In genomic region chr17:33717982-33718381, GRCm38 (mm10) we compare ENCODE assay signal across 7 mouse cellular contexts. TPM values are rescaled to one million over a fixed set of nuclear protein-coding genes. Genes with fewer than 3 reads are reported as not detected.
DNase-seq lines count a peak whose midpoint lies in the region; ATAC-seq and TF ChIP-seq lines count a peak whose summit lies in the region.

No protein-coding gene starts in this region.

- no peaks in the 10 kb centered on the region; the same call in 1 of the 2 replicates for H3K4me1 ChIP-seq in lung, adult 2 months (ENCODE audit: control insufficient read depth, insufficient read depth, low read length)
- H3K4me1 ChIP-seq in embryonic facial prominence, embryonic 12.5 days = 0 out of 2 replicates have a peak, but pooled peaks cover 5% of the 10 kb centered on the region
- peaks cover 14% of the 10 kb centered on the region for H3K4me1 ChIP-seq in neural tube, embryonic 15.5 days

- WGBS in lung, adult 2 months = 7% methylated on average over 8 of the region's 8 CpGs
- 9% methylated on average over 8 of the region's 8 CpGs for WGBS in embryonic facial prominence, embryonic 12.5 days
- WGBS in neural tube, embryonic 15.5 days = 5% methylated on average over 8 of the region's 8 CpGs

- no peaks in the 10 kb centered on the region for H3K27me3 ChIP-seq in embryonic facial prominence, embryonic 12.5 days
- H3K27me3 ChIP-seq in neural tube, embryonic 15.5 days (replicated peaks) = no peaks in the 10 kb centered on the region

- no peaks in the 10 kb centered on the region for H3K9me3 ChIP-seq in embryonic facial prominence, embryonic 12.5 days
- no peaks in the 10 kb centered on the region for H3K9me3 ChIP-seq in neural tube, embryonic 15.5 days (replicated peaks)

- H3K9ac ChIP-seq in embryonic facial prominence, embryonic 12.5 days = peak overlapping the region; percentile 62
- peak overlapping the region; percentile 67 for H3K9ac ChIP-seq in neural tube, embryonic 15.5 days (replicated peaks)

- H3K36me3 ChIP-seq in embryonic facial prominence, embryonic 12.5 days = no peaks in the 10 kb centered on the region
- H3K36me3 ChIP-seq in neural tube, embryonic 15.5 days = no peaks in the 10 kb centered on the region; the same call in 1 of the 2 replicates

- H3K4me2 ChIP-seq in embryonic facial prominence, embryonic 12.5 days (replicated peaks) = peak overlapping the region; percentile 77
- H3K4me2 ChIP-seq in neural tube, embryonic 15.5 days = peak overlapping the region; percentile 79

- no peak for ATAC-seq in embryonic facial prominence, embryonic 12.5 days (ENCODE audit: insufficient number of reproducible peaks, insufficient read depth, low FRiP score, low TSS enrichment)
- ATAC-seq in neural tube, embryonic 15.5 days (ENCODE audit: low FRiP score) = peak; percentile 11; the same call in 1 of the 2 replicates

- no peak for TF ChIP-seq POLR2A in lung, adult 2 months (IDR thresholded peaks at IDR 0.05; ENCODE audit: borderline replicate concordance, extremely low read depth, low read depth, low read length)

- no peak for TF ChIP-seq CTCF in lung, adult 2 months (IDR thresholded peaks at IDR 0.05; ENCODE audit: insufficient read depth, low read length)

- H3K4me3 ChIP-seq in lung, adult 2 months (replicated peaks; ENCODE audit: extremely low read depth, low read depth, low read length) = peak overlapping the region; percentile 91
- H3K4me3 ChIP-seq in embryonic facial prominence, embryonic 12.5 days = peak overlapping the region; percentile 85
- H3K4me3 ChIP-seq in neural tube, embryonic 15.5 days (replicated peaks) = peak overlapping the region; percentile 68

- H3K27ac ChIP-seq in embryonic facial prominence, embryonic 12.5 days = no peak overlapping the region
- H3K27ac ChIP-seq in neural tube, embryonic 15.5 days (replicated peaks) = peak overlapping the region; percentile 38; the same call in 1 of the 2 replicates

- no peak for DNase-seq in lung, adult 2 months
- DNase-seq in lung, postnatal 10 days = no peak
- DNase-seq in kidney, postnatal 36 days = peak; percentile 11 to 36
- no peak for DNase-seq in urinary bladder, adult 2 months (ENCODE audit: low spot score)
- no peak for DNase-seq in layer of hippocampus, adult 9-11 months

RNA-seq across cellular contexts. Expression of gene March2, which starts 0.5 kb away (rescaled TPM):
- polyA plus RNA-seq in lung, adult 2 months (2012; rRNA removed) = 114 and 126 TPM in 2 replicates
- 44.7 and 47.1 TPM in 2 replicates for polyA plus RNA-seq in embryonic facial prominence, embryonic 12.5 days (2016; fragmentation: Nextera tagmentation; extraction: Ambion mirVana)
- 77.4 and 81.5 TPM in 2 replicates for polyA plus RNA-seq in neural tube, embryonic 15.5 days (2015; fragmentation: Nextera tagmentation; extraction: Ambion mirVana)
- 106 and 118 TPM in 2 replicates for polyA plus RNA-seq in urinary bladder, adult 2 months (2012; rRNA removed)

RNA-seq across cellular contexts. Expression of gene Hnrnpm, which starts 31.3 kb away (rescaled TPM):
- polyA plus RNA-seq in lung, adult 2 months (2012; rRNA removed) = 72.4 and 83.8 TPM in 2 replicates
- 428 and 475 TPM in 2 replicates for polyA plus RNA-seq in embryonic facial prominence, embryonic 12.5 days (2016; fragmentation: Nextera tagmentation; extraction: Ambion mirVana)
- 161 and 203 TPM in 2 replicates for polyA plus RNA-seq in neural tube, embryonic 15.5 days (2015; fragmentation: Nextera tagmentation; extraction: Ambion mirVana)
- 107 and 131 TPM in 2 replicates for polyA plus RNA-seq in urinary bladder, adult 2 months (2012; rRNA removed)

RNA-seq across cellular contexts. Expression of gene Rab11b, which starts 42.3 kb away (rescaled TPM):
- polyA plus RNA-seq in lung, adult 2 months (2012; rRNA removed) = 389 and 406 TPM in 2 replicates
- polyA plus RNA-seq in embryonic facial prominence, embryonic 12.5 days (2016; fragmentation: Nextera tagmentation; extraction: Ambion mirVana) = 367 and 378 TPM in 2 replicates
- polyA plus RNA-seq in neural tube, embryonic 15.5 days (2015; fragmentation: Nextera tagmentation; extraction: Ambion mirVana) = 519 and 596 TPM in 2 replicates
- 238 and 246 TPM in 2 replicates for polyA plus RNA-seq in urinary bladder, adult 2 months (2012; rRNA removed)

Comparison
In these comparisons a context has a peak if more than half of its experiments do, and no peak if none do; other contexts are left out.
1. DNase-seq: peak in kidney, postnatal 36 days (2 of 2); none in lung, adult 2 months (single experiment), lung, postnatal 10 days (single experiment), urinary bladder, adult 2 months (single experiment) and layer of hippocampus, adult 9-11 months (single experiment).
2. Peak in every context shown above with its lines, with median percentiles within 50 percentile points of each other: H3K4me3 ChIP-seq.